Mouse (Mus musculus) embryonic facial prominence, embryonic 12.5 days (tissue): ENCODE measurements around the gene Plaur. TPM values are rescaled to one million over a fixed set of nuclear protein-coding genes. Genes with fewer than 3 reads are reported as not detected.

ENCODE experiments used
- ATAC-seq: fragments of 200-750 bp; cut with Nextera tagmentation; 2 replicates; pipeline ENCODE4 v1.8.0; 2017; ENCODE audit not compliant: insufficient number of reproducible peaks, insufficient read depth, low FRiP score, low TSS enrichment
- H3K27ac ChIP-seq: fragments of 300-500 bp; sonication (generic); 2 replicates; pipeline ENCODE4 v1.5.1; 2016; ENCODE audit warnings: mild to moderate bottlenecking
- H3K27me3 ChIP-seq: fragments of 300-500 bp; sonication (generic); 2 replicates; pipeline ENCODE4 v1.6.1; 2016; ENCODE audit warnings: mild to moderate bottlenecking, moderate library complexity
- H3K36me3 ChIP-seq: fragments of 300-500 bp; sonication (generic); 2 replicates; pipeline ENCODE4 v1.6.1; 2016; ENCODE audit warnings: mild to moderate bottlenecking
- H3K4me1 ChIP-seq: fragments of 300-500 bp; sonication (generic); 2 replicates; pipeline ENCODE4 v1.6.1; 2016
- H3K4me2 ChIP-seq: fragments of 300-500 bp; sonication (generic); replicated peaks from 2 replicates; pipeline ENCODE4 v1.6.1; 2016; ENCODE audit warnings: mild to moderate bottlenecking, moderate library complexity
- H3K4me3 ChIP-seq: fragments of 300-500 bp; sonication (generic); 2 replicates; pipeline ENCODE4 v1.5.1; 2016; ENCODE audit warnings: mild to moderate bottlenecking
- H3K9ac ChIP-seq: fragments of 300-500 bp; sonication (generic); 2 replicates; pipeline ENCODE4 v1.6.1; 2016; ENCODE audit warnings: mild to moderate bottlenecking, moderate library complexity
- H3K9me3 ChIP-seq: fragments of 300-500 bp; sonication (generic); 2 replicates; pipeline ENCODE4 v1.6.1; 2016; ENCODE audit warnings: mild to moderate bottlenecking, moderate library complexity
- WGBS: fragments of 180-500 bp; shearing (Covaris S2); methylation state at CpG from one replicate; pipeline ENCODE4 v1.1.7; 2016; 5-methylcytosine and 5-hydroxymethylcytosine counted together
- polyA plus RNA-seq: library from polyadenylated mRNA; unstranded; fragments of >200 nt; fragmentation: Nextera tagmentation; extraction: Ambion mirVana; gene quantifications from 2 replicates; pipeline ENCODE4 v1.2.1, GENCODE M21; 2016

Plaur gene
- 1.5 and 2.0 TPM in 2 replicates for polyA plus RNA-seq

GRCm38 (mm10) chr7:24462388-24463319 lies at the start of gene Plaur:
TSS of gene Plaur (plus strand) at chr7:24462484.
- Histone ChIP-seq H3K36me3 (no peaks in the 10 kb centered on the region), H3K4me1 (peaks cover 9% of the 10 kb centered on the region), H3K4me2 (peak within 1 kb of the TSS; percentile 28), H3K27ac (no peak within 1 kb of the TSS), H3K4me3 (no peak within 1 kb of the TSS), H3K9me3 (no peaks in the 10 kb centered on the region), H3K9ac (no peak within 1 kb of the TSS), H3K27me3 (0 out of 2 replicates have a peak, but pooled peaks cover 6% of the 10 kb centered on the region)
- WGBS, result 9% methylated on average over 27 of the region's 27 CpGs
- no peak for ATAC-seq

GRCm38 (mm10) chr7:24413630-24414029 lies 48.7 kb upstream of the Plaur start:
- H3K4me2 ChIP-seq, result no peak overlapping the region
- no peak overlapping the region for H3K9ac ChIP-seq
- no peak overlapping the region for H3K4me3 ChIP-seq
- WGBS, result 80% methylated on average over 3 of the region's 3 CpGs
- no peaks in the 10 kb centered on the region for H3K4me1 ChIP-seq
- H3K36me3 ChIP-seq, result peaks cover 22% of the 10 kb centered on the region
- H3K9me3 ChIP-seq, result no peaks in the 10 kb centered on the region
- no peak for ATAC-seq
- no peak overlapping the region for H3K27ac ChIP-seq
- H3K27me3 ChIP-seq, result no peaks in the 10 kb centered on the region

- no peak overlapping the region for H3K27ac ChIP-seq
- H3K27me3 ChIP-seq, result no peaks in the 10 kb centered on the region
- no peaks in the 10 kb centered on the region for H3K4me1 ChIP-seq
- H3K36me3 ChIP-seq, result peaks cover 26% of the 10 kb centered on the region
- H3K4me2 ChIP-seq, result no peak overlapping the region
- no peak for ATAC-seq
- no peak overlapping the region for H3K4me3 ChIP-seq
- 81% methylated on average over 7 of the region's 7 CpGs for WGBS
- no peak overlapping the region for H3K9ac ChIP-seq
- H3K9me3 ChIP-seq, result no peaks in the 10 kb centered on the region
These were observed 47.0 kb upstream of the Plaur start for GRCm38 (mm10) chr7:24415261-24415660.

GRCm38 (mm10) chr7:24419579-24419978 lies 42.7 kb upstream of the Plaur start:
- H3K9ac ChIP-seq, result no peak overlapping the region
- H3K27ac ChIP-seq, result no peak overlapping the region
- no peaks in the 10 kb centered on the region for H3K27me3 ChIP-seq
- H3K4me2 ChIP-seq, result no peak overlapping the region
- H3K9me3 ChIP-seq, result no peaks in the 10 kb centered on the region
- peaks cover 34% of the 10 kb centered on the region for H3K36me3 ChIP-seq
- no peaks in the 10 kb centered on the region for H3K4me1 ChIP-seq
- 83% methylated on average over 8 of the region's 8 CpGs for WGBS
- no peak overlapping the region for H3K4me3 ChIP-seq
- ATAC-seq, result no peak

DNA sequence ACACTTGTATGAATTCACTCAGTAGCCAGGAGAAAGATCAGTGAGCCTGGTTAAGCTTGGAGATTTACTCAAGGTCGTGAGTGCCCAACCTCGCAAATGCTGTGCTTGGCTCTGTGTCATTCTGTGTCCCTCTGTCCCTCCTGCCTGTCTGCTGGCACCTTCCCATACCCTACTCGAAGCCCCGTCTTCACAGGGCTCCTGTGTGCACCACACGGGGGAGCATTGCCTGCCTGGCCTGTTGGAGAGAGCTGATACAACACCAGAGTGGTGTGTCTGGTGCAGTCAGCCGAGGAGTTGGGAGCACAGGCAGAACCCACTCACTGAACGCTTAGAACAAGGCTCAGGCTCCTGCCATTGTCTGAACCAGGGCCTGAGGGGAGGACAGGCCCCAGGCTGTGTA lies 40.6 kb upstream of the Plaur start:
- Histone ChIP-seq H3K4me3 (no peak overlapping the region), H3K4me2 (no peak overlapping the region), H3K4me1 (no peaks in the 10 kb centered on the region), H3K9me3 (no peaks in the 10 kb centered on the region), H3K9ac (no peak overlapping the region; the same call in 1 of the 2 replicates), H3K27me3 (no peaks in the 10 kb centered on the region), H3K27ac (no peak overlapping the region), H3K36me3 (peaks cover 28% of the 10 kb centered on the region)
- no peak for ATAC-seq
- 79% methylated on average over 7 of the region's 7 CpGs for WGBS

DNA sequence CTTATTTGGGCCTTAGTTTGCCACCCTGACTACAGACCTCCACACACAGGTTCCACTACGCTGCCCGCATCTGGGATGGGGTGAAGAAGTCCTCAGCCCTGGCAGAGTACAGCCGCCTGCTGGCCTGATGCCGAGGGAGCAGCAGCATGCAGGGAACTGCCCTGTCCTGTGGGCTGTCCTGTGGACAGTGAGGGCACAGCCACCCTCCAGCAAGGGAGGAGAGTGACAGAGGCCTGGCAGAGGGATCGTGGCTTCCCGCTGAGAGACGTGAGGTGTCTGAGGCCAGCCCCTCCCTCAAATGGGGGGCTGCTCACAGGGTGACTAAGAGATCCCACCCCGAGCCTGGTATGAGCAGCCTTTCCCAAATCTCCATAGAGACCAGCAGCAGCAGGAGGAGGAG lies 40.0 kb upstream of the Plaur start:
- no peak for ATAC-seq
- Histone ChIP-seq H3K9ac (no peak overlapping the region; the same call in 1 of the 2 replicates), H3K27ac (no peak overlapping the region), H3K36me3 (peaks cover 22% of the 10 kb centered on the region), H3K4me1 (no peaks in the 10 kb centered on the region), H3K27me3 (no peaks in the 10 kb centered on the region), H3K4me2 (no peak overlapping the region), H3K4me3 (no peak overlapping the region), H3K9me3 (no peaks in the 10 kb centered on the region)
- WGBS, result 87% methylated on average over 8 of the region's 8 CpGs

DNA sequence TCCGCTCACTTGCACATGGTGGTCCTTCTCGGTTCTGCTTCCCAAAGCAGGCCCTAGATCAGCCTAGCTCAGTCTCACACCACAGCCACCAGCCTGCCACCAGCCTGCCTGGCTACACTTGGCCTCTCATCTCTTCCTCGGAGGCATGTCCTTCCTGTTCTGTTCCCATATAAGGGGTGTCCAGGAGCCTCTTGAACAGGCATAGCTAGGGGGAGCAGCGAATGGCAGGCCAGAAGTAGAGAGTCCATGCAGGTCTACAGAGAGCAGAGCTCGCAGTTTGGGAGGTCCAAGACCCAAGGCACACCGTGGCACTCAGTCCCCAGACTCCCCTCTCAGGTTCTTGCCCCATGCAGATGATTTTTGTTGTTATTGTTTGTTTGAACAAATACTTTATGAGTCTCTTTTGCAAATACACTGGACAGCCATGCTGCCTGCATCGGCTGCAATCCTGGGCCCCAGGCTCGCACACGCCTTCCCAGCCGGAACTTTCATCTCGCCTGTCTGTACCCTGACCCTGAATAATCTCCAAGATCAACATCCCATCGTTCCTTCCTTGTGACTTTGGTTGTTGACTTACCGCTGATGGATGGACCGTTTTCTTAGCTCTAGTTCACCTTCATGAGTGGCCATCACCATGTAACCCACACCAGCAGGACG lies 39.0 kb upstream of the Plaur start:
- ATAC-seq, result no peak
- H3K27me3 ChIP-seq, result no peaks in the 10 kb centered on the region
- no peak overlapping the region for H3K27ac ChIP-seq
- H3K4me2 ChIP-seq, result no peak overlapping the region
- WGBS, result 89% methylated on average over 15 of the region's 15 CpGs
- no peaks in the 10 kb centered on the region for H3K9me3 ChIP-seq
- H3K4me3 ChIP-seq, result no peak overlapping the region
- no peak overlapping the region for H3K9ac ChIP-seq
- H3K4me1 ChIP-seq, result no peaks in the 10 kb centered on the region
- peaks cover 20% of the 10 kb centered on the region for H3K36me3 ChIP-seq

DNA sequence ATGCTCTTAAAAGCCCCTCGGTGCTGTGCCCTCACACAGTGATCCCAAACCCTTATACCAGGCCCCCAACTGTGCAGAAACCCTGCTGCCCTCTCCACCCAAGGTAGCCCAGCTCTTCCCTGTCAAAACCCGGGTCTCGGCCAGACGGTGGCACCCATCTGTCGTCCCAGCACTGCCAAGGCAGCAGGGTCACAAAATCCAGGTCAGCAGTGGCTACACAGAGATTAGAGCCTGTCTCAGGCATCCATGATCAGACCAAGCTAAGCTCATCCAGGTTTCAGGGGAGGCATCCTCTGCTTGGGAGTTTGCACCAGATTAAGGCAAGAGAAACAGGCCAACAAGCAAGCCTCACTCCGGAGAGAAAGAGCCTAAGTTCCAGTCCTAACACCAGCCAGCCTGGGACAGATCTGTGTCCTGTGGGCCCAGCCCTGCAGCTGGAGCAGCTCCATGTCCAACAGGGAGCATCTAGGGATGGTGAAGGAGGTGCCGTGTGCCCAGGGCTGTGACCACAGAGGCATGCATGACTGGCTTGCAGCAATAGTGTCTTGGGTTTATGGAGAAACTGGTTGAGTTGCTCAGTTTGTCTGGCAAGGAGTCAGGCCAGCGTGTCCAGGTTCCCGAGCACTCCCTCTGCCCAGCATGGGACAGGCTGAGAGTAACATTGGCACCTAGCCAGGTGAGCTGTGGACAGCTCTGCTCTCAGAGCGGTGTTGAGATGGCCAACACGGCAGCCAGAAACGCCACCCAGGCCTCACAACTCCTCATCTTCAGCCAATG lies 38.1 kb upstream of the Plaur start:
- Histone ChIP-seq H3K36me3 (peaks cover 20% of the 10 kb centered on the region), H3K27me3 (no peaks in the 10 kb centered on the region), H3K27ac (no peak overlapping the region), H3K4me1 (no peaks in the 10 kb centered on the region), H3K4me3 (no peak overlapping the region), H3K9ac (no peak overlapping the region; the same call in 1 of the 2 replicates), H3K4me2 (no peak overlapping the region), H3K9me3 (no peaks in the 10 kb centered on the region)
- WGBS, result 92% methylated on average over 12 of the region's 12 CpGs
- no peak for ATAC-seq

- WGBS, result 77% methylated on average over 9 of the region's 9 CpGs
- no peak overlapping the region for H3K4me2 ChIP-seq
- H3K27me3 ChIP-seq, result no peaks in the 10 kb centered on the region
- H3K36me3 ChIP-seq, result peaks cover 11% of the 10 kb centered on the region
- no peak for ATAC-seq
- H3K4me3 ChIP-seq, result no peak overlapping the region
- no peaks in the 10 kb centered on the region for H3K9me3 ChIP-seq
- H3K27ac ChIP-seq, result no peak overlapping the region
- no peak overlapping the region for H3K9ac ChIP-seq
- no peaks in the 10 kb centered on the region for H3K4me1 ChIP-seq
These were observed 36.4 kb upstream of the Plaur start for GRCm38 (mm10) chr7:24425919-24426318.

- no peak for ATAC-seq
- 91% methylated on average over 8 of the region's 8 CpGs for WGBS
These were observed 35.1 kb upstream of the Plaur start for GRCm38 (mm10) chr7:24427168-24427567.

DNA sequence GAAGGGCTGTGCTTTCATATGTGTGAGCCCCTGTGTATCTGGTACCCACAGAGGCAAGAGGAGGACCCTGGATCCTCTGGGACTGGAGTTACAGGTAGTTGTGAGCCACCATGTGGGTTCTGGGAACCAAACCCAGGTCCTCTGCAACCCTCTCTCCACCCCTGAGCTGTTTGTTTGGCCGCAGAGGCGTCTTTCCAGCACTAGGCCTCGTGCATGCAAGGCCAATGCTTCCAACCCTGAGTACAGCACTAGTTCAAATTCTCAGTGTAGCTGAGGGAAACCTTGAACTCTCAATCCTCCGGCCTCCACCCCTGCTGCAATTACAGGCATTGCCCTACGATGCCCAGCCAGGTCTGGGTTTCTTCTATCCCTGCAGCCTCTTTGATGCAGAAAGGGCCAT lies 33.6 kb upstream of the Plaur start:
- no peaks in the 10 kb centered on the region for H3K36me3 ChIP-seq
- peaks cover 7% of the 10 kb centered on the region; the same call in 1 of the 2 replicates for H3K9me3 ChIP-seq
- H3K4me3 ChIP-seq, result no peak overlapping the region
- no peaks in the 10 kb centered on the region for H3K4me1 ChIP-seq
- peaks cover 13% of the 10 kb centered on the region; the same call in 1 of the 2 replicates for H3K27me3 ChIP-seq
- no peak for ATAC-seq
- H3K27ac ChIP-seq, result no peak overlapping the region
- 83% methylated on average over 5 of the region's 5 CpGs for WGBS
- H3K4me2 ChIP-seq, result no peak overlapping the region
- no peak overlapping the region for H3K9ac ChIP-seq

More at GRCm38 (mm10) chr7:24427168-24427567, 35.1 kb upstream of the Plaur start:
- Histone ChIP-seq H3K4me1 (no peaks in the 10 kb centered on the region), H3K9me3 (peaks cover under 1% of the 10 kb centered on the region; the same call in 1 of the 2 replicates), H3K27ac (no peak overlapping the region), H3K27me3 (peaks cover 2% of the 10 kb centered on the region; the same call in 1 of the 2 replicates), H3K36me3 (no peaks in the 10 kb centered on the region), H3K9ac (no peak overlapping the region), H3K4me3 (no peak overlapping the region), H3K4me2 (no peak overlapping the region)
